Mouse (Mus musculus) testis, adult 2 months (tissue): ENCODE results near the gene Gm10715.
"Not testable (repeated sequence)": the region's sequence is repeated elsewhere in the genome, so short reads cannot be mapped to it uniquely, and the experiment has no call there.

Source experiments
- CTCF ChIP-seq: fragments of 200-500 bp; IDR thresholded peaks from 2 replicates; pipeline ENCODE4 v1.5.1; 2012; ENCODE audit warnings: low read depth, mild to moderate bottlenecking, inconsistent platforms, low read length, moderate library complexity; ENCODE audit not compliant: control insufficient read depth, insufficient read depth, insufficient replicate concordance
- POLR2A ChIP-seq: fragments of 200-500 bp; IDR thresholded peaks from 2 replicates; pipeline ENCODE4 v1.6.1; 2012; ENCODE audit warnings: low read depth, mild to moderate bottlenecking, inconsistent platforms, low read length, moderate library complexity; ENCODE audit not compliant: control insufficient read depth

DNA sequence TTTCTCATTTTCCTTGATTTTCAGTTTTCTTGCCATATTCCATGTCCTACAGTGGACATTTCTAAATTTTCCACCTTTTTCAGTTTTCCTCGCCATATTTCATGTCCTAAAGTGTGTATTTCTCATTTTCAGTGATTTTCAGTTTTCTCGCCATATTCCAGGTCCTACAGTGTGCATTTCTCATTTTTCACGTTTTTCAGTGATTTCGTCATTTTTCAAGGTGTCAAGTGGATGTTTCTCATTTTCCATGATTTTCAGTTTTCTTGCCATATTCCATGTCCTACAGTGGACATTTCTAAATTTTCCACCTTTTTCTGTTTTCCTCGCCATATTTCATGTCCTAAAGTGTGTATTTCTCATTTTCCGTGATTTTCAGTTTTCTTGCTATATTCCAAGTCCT, 11.0 kb upstream of the Gm10715 start:
- TF ChIP-seq CTCF, POLR2A: not testable (repeated sequence)
